Mouse (Mus musculus) liver, adult 2 months (tissue): Measurements from ENCODE around the gene Abcb10. TPM values are rescaled to one million over a fixed set of nuclear protein-coding genes. Genes with fewer than 3 reads are reported as not detected.
"Not testable (repeated sequence)": the region's sequence is repeated elsewhere in the genome, so short reads cannot be mapped to it uniquely, and the experiment has no call there.

Source experiments
- DNase-seq: peaks from one replicate; pipeline ENCODE4 v3.0.0-alpha.2; 2011; ENCODE audit warnings: low read depth, low spot score; ENCODE audit errors: extremely low read depth
- H3K27ac ChIP-seq: fragments of 200-500 bp; replicated peaks from 2 replicates; pipeline ENCODE4 v1.5.1; 2012; ENCODE audit warnings: low read depth, mild to moderate bottlenecking, control low read depth, inconsistent platforms, low read length; ENCODE audit not compliant: insufficient read depth
- H3K27me3 ChIP-seq: fragments of 200-500 bp; 2 replicates; pipeline ENCODE4 v1.6.1; 2012; ENCODE audit warnings: mild to moderate bottlenecking, moderate library complexity, low read length, inconsistent platforms; ENCODE audit not compliant: control insufficient read depth, insufficient read depth
- H3K36me3 ChIP-seq: fragments of 200-500 bp; 2 replicates; pipeline ENCODE4 v1.6.1; 2012; ENCODE audit warnings: low read length, inconsistent platforms; ENCODE audit not compliant: control insufficient read depth, insufficient read depth
- H3K4me1 ChIP-seq: fragments of 200-500 bp; 2 replicates; pipeline ENCODE4 v1.6.1; 2011; ENCODE audit warnings: low read length; ENCODE audit not compliant: control insufficient read depth, insufficient read depth
- H3K4me3 ChIP-seq: fragments of 200-500 bp; 2 replicates; pipeline ENCODE4 v1.5.1; 2011; ENCODE audit warnings: low read depth, mild to moderate bottlenecking, control low read depth, low read length, moderate library complexity; ENCODE audit not compliant: insufficient read depth
- H3K79me2 ChIP-seq: fragments of 200-500 bp; 2 replicates; pipeline ENCODE4 v1.6.1; 2012; ENCODE audit warnings: inconsistent platforms, mild to moderate bottlenecking, low read length, moderate library complexity; ENCODE audit not compliant: control insufficient read depth, insufficient read depth
- H3K9ac ChIP-seq: fragments of 200-500 bp; 2 replicates; pipeline ENCODE4 v1.6.1; 2012; ENCODE audit warnings: low read depth, mild to moderate bottlenecking, control low read depth, inconsistent platforms, low read length
- CTCF ChIP-seq: fragments of 200-500 bp; IDR thresholded peaks from 2 replicates; pipeline ENCODE4 v1.5.1; 2011; ENCODE audit warnings: low read depth, low read length, control low read depth
- POLR2A ChIP-seq: fragments of 200-500 bp; IDR thresholded peaks from 2 replicates; pipeline ENCODE4 v1.6.1; 2011; ENCODE audit warnings: low read length, control low read depth; ENCODE audit not compliant: insufficient read depth; ENCODE audit errors: extremely low read depth
- WGBS: fragments of 180-500 bp; shearing (Covaris S2); methylation state at CpG from one replicate; pipeline ENCODE4 v1.1.7; 2018; 5-methylcytosine and 5-hydroxymethylcytosine counted together
- polyA plus RNA-seq: library from polyadenylated mRNA; depleted of rRNA; stranded (reverse); fragments of >200 nt; gene quantifications from 2 replicates; pipeline ENCODE4 v1.2.3, GENCODE M21; 2012
- total RNA-seq: library from RNA; depleted of rRNA; stranded (reverse); fragments of >200 nt; gene quantifications from 2 replicates; pipeline ENCODE4 v1.2.3, GENCODE M21; 2014

Gene Abcb10
- total and polyA plus RNA-seq, 2 experiments = 12.4 to 13.7 TPM

DNA sequence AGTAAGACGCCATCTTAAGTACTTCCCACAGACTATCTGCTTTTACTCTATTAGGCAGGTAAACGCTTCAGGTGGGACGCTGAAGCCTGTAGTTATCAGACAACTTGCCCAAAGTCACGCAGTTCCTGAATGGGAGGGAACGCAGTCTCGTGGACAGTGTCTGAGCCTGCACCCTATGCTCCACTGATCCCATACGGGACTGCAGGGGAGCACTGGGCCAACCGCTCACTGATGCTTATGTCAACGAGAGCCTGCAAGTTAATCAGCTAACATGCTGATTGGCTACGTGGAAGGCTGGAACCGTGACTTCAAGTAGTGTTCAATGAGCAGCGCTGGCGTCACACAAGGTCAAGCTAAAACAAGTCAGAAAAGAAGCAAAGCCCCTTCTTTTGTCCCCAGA is 36.9 kb upstream of the Abcb10 start:
- Histone ChIP-seq H3K36me3 (0 out of 2 replicates have a peak, but pooled peaks cover 2% of the 10 kb centered on the region), H3K9ac (peak overlapping the region; percentile 36; the same call in 1 of the 2 replicates), H3K4me3 (peak overlapping the region; percentile 12; the same call in 1 of the 2 replicates), H3K27me3 (no peaks in the 10 kb centered on the region), H3K79me2 (peaks cover 39% of the 10 kb centered on the region), H3K27ac (no peak overlapping the region), H3K4me1 (peaks cover 12% of the 10 kb centered on the region)
- DNase-seq = peak; percentile 51
- TF ChIP-seq POLR2A (no peak), CTCF (no peak)
- 15% methylated on average over 13 of the region's 13 CpGs for WGBS

DNA sequence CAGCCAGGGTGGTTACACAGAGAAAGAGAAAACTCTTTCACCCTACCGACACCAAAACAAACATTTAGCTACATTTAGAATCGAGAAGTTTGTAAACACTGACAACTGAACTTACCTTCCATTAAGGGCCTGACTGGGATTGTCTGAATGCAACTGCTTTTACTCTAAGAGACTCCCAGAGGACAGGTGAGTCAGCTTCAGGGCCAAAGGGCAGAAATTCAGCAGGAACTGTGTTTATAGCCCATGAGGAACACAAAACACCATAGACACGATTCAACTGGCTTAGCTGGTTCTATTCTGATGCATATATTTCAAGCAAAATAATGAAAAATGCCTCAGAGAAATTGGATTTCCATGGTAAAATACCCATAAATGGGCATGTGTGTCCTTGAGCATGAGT is 31.8 kb upstream of the Abcb10 start:
- H3K27me3 ChIP-seq = no peaks in the 10 kb centered on the region
- no peak overlapping the region for H3K27ac ChIP-seq
- peaks cover 6% of the 10 kb centered on the region for H3K4me1 ChIP-seq
- H3K9ac ChIP-seq = no peak overlapping the region
- DNase-seq = peak; percentile 23
- TF ChIP-seq CTCF (no peak), POLR2A (no peak)
- peaks cover 31% of the 10 kb centered on the region for H3K79me2 ChIP-seq
- H3K4me3 ChIP-seq = no peak overlapping the region
- no peaks in the 10 kb centered on the region for H3K36me3 ChIP-seq
- WGBS = 16% methylated on average over 3 of the region's 3 CpGs

DNA sequence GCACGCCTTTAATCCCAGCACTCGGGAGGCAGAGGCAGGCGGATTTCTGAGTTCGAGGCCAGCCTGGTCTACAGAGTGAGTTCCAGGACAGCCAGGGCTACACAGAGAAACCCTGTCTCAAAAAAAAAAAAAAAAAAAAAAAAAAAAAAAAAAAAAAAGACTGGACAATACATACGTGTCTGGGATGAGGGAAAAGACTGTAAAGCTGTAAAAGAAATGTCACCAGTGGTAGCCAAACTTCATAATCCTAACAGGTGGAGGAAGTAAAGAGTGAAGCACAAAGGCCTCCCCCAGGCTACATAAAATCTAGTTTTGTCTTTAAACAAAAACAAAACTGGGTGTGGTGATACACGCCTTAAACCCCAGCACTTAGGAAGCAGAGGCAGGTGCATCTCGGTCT is 31.4 kb upstream of the Abcb10 start:
- WGBS = 81% methylated on average over 7 of the region's 7 CpGs
- H3K36me3 ChIP-seq, H3K4me3 ChIP-seq, H3K4me1 ChIP-seq, H3K27ac ChIP-seq, DNase-seq, H3K27me3 ChIP-seq, H3K9ac ChIP-seq: not testable (repeated sequence)
- H3K79me2 ChIP-seq = peaks cover 26% of the 10 kb centered on the region

DNA sequence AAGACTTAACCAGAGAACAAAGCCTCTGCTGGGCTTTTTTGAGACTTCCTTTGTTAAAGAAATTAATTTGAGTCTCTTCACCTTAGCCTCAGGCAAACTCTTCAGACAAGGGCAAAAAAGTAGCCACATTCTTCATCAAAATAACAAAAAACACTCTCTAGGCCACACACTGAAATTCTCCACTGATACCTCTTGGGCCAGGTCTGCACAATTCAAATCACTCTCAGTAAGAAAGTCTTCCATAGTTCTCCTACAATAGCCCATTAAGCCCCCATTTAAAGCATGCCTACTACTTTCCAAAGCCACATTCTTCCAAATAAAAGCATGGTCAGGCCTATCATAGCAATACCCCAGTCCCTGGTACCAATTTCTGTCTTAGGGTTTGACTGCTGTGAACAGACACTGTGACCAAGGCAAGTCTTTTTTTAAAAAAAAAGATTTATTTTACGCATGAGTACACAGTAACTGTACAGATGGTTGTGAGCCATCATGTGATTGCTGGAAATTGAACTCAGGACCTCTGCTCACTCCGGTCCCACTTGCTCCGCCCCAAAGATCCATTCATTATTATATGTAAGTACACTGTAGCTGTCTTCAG is 29.2 kb upstream of the Abcb10 start:
- no peak for DNase-seq
- Histone ChIP-seq H3K9ac (no peak overlapping the region), H3K4me1 (peaks cover 2% of the 10 kb centered on the region; the same call in 1 of the 2 replicates), H3K27ac (no peak overlapping the region), H3K36me3 (peaks cover 17% of the 10 kb centered on the region), H3K4me3 (no peak overlapping the region), H3K27me3 (no peaks in the 10 kb centered on the region), H3K79me2 (peaks cover 15% of the 10 kb centered on the region; the same call in 1 of the 2 replicates)
- 97% methylated on average over 3 of the region's 3 CpGs for WGBS
- TF ChIP-seq POLR2A (no peak), CTCF (no peak)

DNA sequence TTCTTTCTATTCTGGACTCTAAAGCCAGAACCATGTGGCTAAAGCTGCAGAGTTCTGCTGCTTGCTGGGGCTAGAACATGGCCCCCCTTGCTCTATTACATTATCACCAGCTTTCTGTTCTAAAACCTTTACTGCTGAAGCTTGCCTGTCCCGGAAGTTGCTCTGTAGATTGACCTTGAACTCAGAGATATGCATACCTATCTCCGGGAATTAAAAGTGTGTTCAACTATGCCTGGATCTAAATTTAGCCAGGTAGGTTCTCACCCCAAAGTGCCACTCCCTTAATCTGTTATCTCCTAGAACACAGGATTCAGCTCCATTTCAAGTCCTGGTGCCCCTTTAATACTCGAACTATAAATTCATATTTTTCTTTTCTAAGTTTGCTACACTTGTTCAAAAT is 28.7 kb upstream of the Abcb10 start:
- Histone ChIP-seq H3K36me3 (peaks cover 21% of the 10 kb centered on the region), H3K27me3 (no peaks in the 10 kb centered on the region), H3K27ac (no peak overlapping the region), H3K9ac (no peak overlapping the region), H3K79me2 (peaks cover 13% of the 10 kb centered on the region; the same call in 1 of the 2 replicates), H3K4me3 (no peak overlapping the region), H3K4me1 (peaks cover 2% of the 10 kb centered on the region; the same call in 1 of the 2 replicates)
- 54% methylated on average over 3 of the region's 3 CpGs for WGBS
- TF ChIP-seq CTCF (no peak), POLR2A (no peak)
- no peak for DNase-seq

DNA sequence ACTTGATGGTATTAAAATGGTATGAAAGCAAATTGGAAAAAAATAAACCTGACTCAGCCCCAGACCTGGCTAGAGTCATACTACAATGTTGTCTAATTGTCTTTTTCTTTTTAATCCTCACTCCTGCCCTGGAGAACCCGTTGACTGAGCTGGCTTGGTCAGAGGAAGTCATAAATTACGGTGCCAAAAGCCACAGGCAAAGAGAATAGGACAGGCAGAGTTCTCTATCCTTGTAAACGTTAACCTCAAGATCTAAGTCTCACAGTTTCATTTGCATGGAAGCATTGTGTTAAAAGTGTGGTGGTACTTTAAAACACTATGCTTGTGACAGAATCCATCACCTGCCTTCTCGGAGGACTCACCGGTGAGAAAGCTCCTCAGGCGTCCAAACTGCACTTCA is 24.9 kb upstream of the Abcb10 start:
- TF ChIP-seq CTCF = no peak
- no peak for TF ChIP-seq POLR2A
- Histone ChIP-seq H3K27me3 (no peaks in the 10 kb centered on the region), H3K4me3 (no peak overlapping the region), H3K79me2 (peaks cover 11% of the 10 kb centered on the region; the same call in 1 of the 2 replicates), H3K36me3 (peaks cover 42% of the 10 kb centered on the region), H3K4me1 (no peaks in the 10 kb centered on the region), H3K27ac (no peak overlapping the region), H3K9ac (no peak overlapping the region)
- WGBS = 81% methylated on average over 6 of the region's 6 CpGs
- no peak for DNase-seq
